ENCODE assay signal across 11 mouse cellular contexts in genomic region chr3:51705220-51705619, GRCm38 (mm10). TPM values are rescaled to one million over a fixed set of nuclear protein-coding genes. Genes with fewer than 3 reads are reported as not detected.
A peak's percentile ranks its signal among the peaks of the same experiment; 100 is the strongest.
DNase-seq lines count a peak whose midpoint lies in the region; ATAC-seq and TF ChIP-seq lines count a peak whose summit lies in the region.
"Had no signal": no experiment of that assay in that cellular context is flagged by ENCODE, and none has a peak within 500 bp of the region (broad histone marks: within the 10 kb centered on the region; RNA-seq: fewer than 3 reads in every experiment).

No protein-coding gene starts in this region.

- H3K36me3 ChIP-seq in forebrain, postnatal 0 days (ENCODE audit: insufficient read depth): no peaks in the 10 kb centered on the region
- H3K36me3 ChIP-seq in forebrain, embryonic 16.5 days (ENCODE audit: control insufficient read depth, insufficient read depth): no peaks in the 10 kb centered on the region
- H3K36me3 ChIP-seq in spleen, adult 2 months (ENCODE audit: control insufficient read depth, insufficient read depth, low read length): no peaks in the 10 kb centered on the region
- H3K36me3 ChIP-seq in forebrain, embryonic 10.5 days (replicated peaks): no peaks in the 10 kb centered on the region
- no peaks in the 10 kb centered on the region for H3K36me3 ChIP-seq in kidney, embryonic 16.5 days (ENCODE audit: insufficient read depth, low read length)
- H3K36me3 ChIP-seq: neural tube, embryonic 13.5 days had no signal

- no peaks in the 10 kb centered on the region for H3K9me3 ChIP-seq in forebrain, postnatal 0 days (ENCODE audit: low read length)
- no peaks in the 10 kb centered on the region for H3K9me3 ChIP-seq in forebrain, embryonic 16.5 days (ENCODE audit: control insufficient read depth, low read length)
- peaks cover 4% of the 10 kb centered on the region; the same call in 1 of the 2 replicates for H3K9me3 ChIP-seq in forebrain, embryonic 10.5 days
- H3K9me3 ChIP-seq in kidney, embryonic 16.5 days (ENCODE audit: low read length): no peaks in the 10 kb centered on the region
- H3K9me3 ChIP-seq: neural tube, embryonic 13.5 days had no signal

- DNase-seq in forebrain, postnatal 0 days: no peak
- no peak for DNase-seq in spleen, adult 2 months (ENCODE audit: low read depth in 1 of 2, low spot score in 2 of 2)
- no peak for DNase-seq in spleen, adult 18-20 months
- DNase-seq in forebrain, embryonic 10.5 days (ENCODE audit: extremely low spot score, low spot score): no peak
- DNase-seq: cerebellum, adult 11-12 months had no signal

- H3K4me3 ChIP-seq in forebrain, postnatal 0 days (ENCODE audit: low read depth, low read length): no peak overlapping the region
- H3K4me3 ChIP-seq in forebrain, embryonic 16.5 days (replicated peaks; ENCODE audit: low read length): no peak overlapping the region
- no peak overlapping the region for H3K4me3 ChIP-seq in spleen, adult 2 months (ENCODE audit: extremely low read depth, insufficient read depth, insufficient read length)
- H3K4me3 ChIP-seq in forebrain, embryonic 10.5 days: no peak overlapping the region
- no peak overlapping the region for H3K4me3 ChIP-seq in kidney, embryonic 16.5 days (ENCODE audit: low read length)
- H3K4me3 ChIP-seq: neural tube, embryonic 13.5 days had no signal

- H3K27me3 ChIP-seq in forebrain, postnatal 0 days (ENCODE audit: insufficient read depth, low read length): no peaks in the 10 kb centered on the region
- no peaks in the 10 kb centered on the region for H3K27me3 ChIP-seq in forebrain, embryonic 16.5 days (replicated peaks; ENCODE audit: control insufficient read depth, insufficient read depth, low read length)
- H3K27me3 ChIP-seq in spleen, adult 2 months (ENCODE audit: control insufficient read depth, insufficient read depth, low read length): no peaks in the 10 kb centered on the region
- no peaks in the 10 kb centered on the region for H3K27me3 ChIP-seq in forebrain, embryonic 10.5 days (ENCODE audit: poor library complexity, severe bottlenecking)
- H3K27me3 ChIP-seq in kidney, embryonic 16.5 days (ENCODE audit: insufficient read depth, low read length): no peaks in the 10 kb centered on the region
- H3K27me3 ChIP-seq: neural tube, embryonic 13.5 days had no signal

- peaks cover 10% of the 10 kb centered on the region for H3K4me1 ChIP-seq in forebrain, postnatal 0 days (ENCODE audit: insufficient read depth)
- H3K4me1 ChIP-seq in forebrain, embryonic 16.5 days (replicated peaks; ENCODE audit: control insufficient read depth, insufficient read depth, low read length): peaks cover 31% of the 10 kb centered on the region
- no peaks in the 10 kb centered on the region; the same call in 1 of the 2 replicates for H3K4me1 ChIP-seq in spleen, adult 2 months (ENCODE audit: control insufficient read depth, insufficient read depth, insufficient read length)
- H3K4me1 ChIP-seq in forebrain, embryonic 10.5 days: peaks cover 40% of the 10 kb centered on the region
- H3K4me1 ChIP-seq in kidney, embryonic 16.5 days (ENCODE audit: insufficient read depth, low read length): peaks cover 43% of the 10 kb centered on the region

- H3K9ac ChIP-seq in forebrain, postnatal 0 days: no peak overlapping the region
- no peak overlapping the region for H3K9ac ChIP-seq in forebrain, embryonic 16.5 days (replicated peaks; ENCODE audit: low read depth, low read length)
- H3K9ac ChIP-seq in kidney, embryonic 16.5 days (replicated peaks; ENCODE audit: low read length): no peak overlapping the region
- H3K9ac ChIP-seq: neural tube, embryonic 13.5 days had no signal

- TF ChIP-seq CTCF in forebrain, postnatal 0 days (IDR thresholded peaks at IDR 0.05; ENCODE audit: low read depth): peak; percentile 58
- peak; percentile 23; the same call in 1 of the 2 replicates for TF ChIP-seq CTCF in spleen, adult 2 months (IDR thresholded peaks at IDR 0.05; ENCODE audit: extremely low read depth, insufficient read depth, insufficient read length, insufficient replicate concordance)

- TF ChIP-seq POLR2A in spleen, adult 2 months (IDR thresholded peaks at IDR 0.05; ENCODE audit: low read depth, low read length): no peak

- H3K4me2 ChIP-seq in forebrain, postnatal 0 days (ENCODE audit: low read depth): no peak overlapping the region
- H3K4me2 ChIP-seq in forebrain, embryonic 16.5 days (ENCODE audit: low read length): no peak overlapping the region
- no peak overlapping the region for H3K4me2 ChIP-seq in kidney, embryonic 16.5 days (replicated peaks; ENCODE audit: low read depth, low read length)
- H3K4me2 ChIP-seq: neural tube, embryonic 13.5 days had no signal

- no peak for ATAC-seq in forebrain, postnatal 0 days
- ATAC-seq in forebrain, embryonic 16.5 days: no peak
- ATAC-seq in erythroblast, adult 5-6 weeks (replicated peaks; ENCODE audit: low FRiP score, poor library complexity, severe bottlenecking): peak; percentile 53; the same call in 1 of the 2 replicates
- no peak for ATAC-seq in frontal cortex, adult (ENCODE audit: low TSS enrichment)
- ATAC-seq in kidney, embryonic 16.5 days (ENCODE audit: low FRiP score, low TSS enrichment): no peak

- WGBS in forebrain, postnatal 0 days: 88% methylated on average over 7 of the region's 7 CpGs
- 88% methylated on average over 7 of the region's 7 CpGs for WGBS in forebrain, embryonic 16.5 days
- 90% methylated on average over 7 of the region's 7 CpGs for WGBS in spleen, adult 2 months
- WGBS in forebrain, embryonic 10.5 days: 84% methylated on average over 7 of the region's 7 CpGs
- WGBS in kidney, embryonic 16.5 days: 89% methylated on average over 7 of the region's 7 CpGs

- no peak overlapping the region for H3K27ac ChIP-seq in forebrain, postnatal 0 days (ENCODE audit: low read depth, low read length)
- H3K27ac ChIP-seq in forebrain, embryonic 16.5 days (ENCODE audit: low read length): no peak overlapping the region
- no peak overlapping the region for H3K27ac ChIP-seq in spleen, adult 2 months (ENCODE audit: insufficient read depth, low read length)
- H3K27ac ChIP-seq in forebrain, embryonic 10.5 days: no peak overlapping the region
- no peak overlapping the region for H3K27ac ChIP-seq in kidney, embryonic 16.5 days (ENCODE audit: low read length)
- H3K27ac ChIP-seq: neural tube, embryonic 13.5 days had no signal

RNA-seq across cellular contexts. Expression of gene Mgst2, which starts 45.1 kb away (rescaled TPM):
- total RNA-seq in forebrain, postnatal 0 days (2014; rRNA removed): 0.54 TPM in 1 of 2 replicates, not detected in the other
- polyA plus RNA-seq in forebrain, postnatal 0 days (2015; fragmentation: Nextera tagmentation; extraction: Ambion mirVana): 0.83 and 0.94 TPM in 2 replicates
- polyA plus RNA-seq in forebrain, embryonic 16.5 days (2015; fragmentation: Nextera tagmentation; extraction: Ambion mirVana): 0.27 and 0.56 TPM in 2 replicates
- polyA plus RNA-seq in spleen, adult 2 months (2012; rRNA removed): 3.3 and 4.1 TPM in 2 replicates
- total RNA-seq in erythroblast, adult 5-6 weeks (2015; ENCODE audit: low replicate concordance): 52.9 and 77.0 TPM in 2 replicates
- total RNA-seq in erythroblast, adult 5-6 weeks (2017; ENCODE audit: low replicate concordance): 10.2 and 19.8 TPM in 2 replicates
- polyA plus RNA-seq in forebrain, embryonic 10.5 days (2016; fragmentation: Nextera tagmentation; extraction: Ambion mirVana): 0.67 TPM in 1 of 2 replicates, not detected in the other
- 1.1 and 1.6 TPM in 2 replicates for polyA plus RNA-seq in kidney, embryonic 16.5 days (2015; fragmentation: Nextera tagmentation; extraction: Ambion mirVana)
- total RNA-seq: left cerebral cortex, postnatal 25 days had no signal
